Mouse (Mus musculus) small intestine, adult 2 months (tissue): ENCODE measurements around the gene Dtl.

Experiments
- CTCF ChIP-seq: fragments of 200-500 bp; IDR thresholded peaks from 2 replicates; pipeline ENCODE4 v1.5.1; 2012; ENCODE audit warnings: low read depth, mild to moderate bottlenecking, control low read depth, inconsistent platforms, low read length, moderate library complexity, mixed read lengths; ENCODE audit not compliant: insufficient replicate concordance, insufficient read length; ENCODE audit errors: extremely low read depth
- POLR2A ChIP-seq: fragments of 200-500 bp; IDR thresholded peaks from 2 replicates; pipeline ENCODE4 v1.6.1; 2012; ENCODE audit warnings: low read depth, mild to moderate bottlenecking, control low read depth, inconsistent platforms, low read length, moderate library complexity

GRCm38 (mm10) chr1:191518911-191519310, 56.4 kb downstream of the Dtl start:
- TF ChIP-seq CTCF (no peak), POLR2A (no peak)
